Mouse (Mus musculus) spleen, embryonic (tissue): ENCODE measurements around the gene Tsen54.

ENCODE experiments used
- CTCF ChIA-PET: fragments of 350-600 bp; sonication (Branson Sonifier 250); formaldehyde crosslinking; loops from one replicate; lab custom pipeline; 2022; lab: Charles Lee

Gene Tsen54

DNA sequence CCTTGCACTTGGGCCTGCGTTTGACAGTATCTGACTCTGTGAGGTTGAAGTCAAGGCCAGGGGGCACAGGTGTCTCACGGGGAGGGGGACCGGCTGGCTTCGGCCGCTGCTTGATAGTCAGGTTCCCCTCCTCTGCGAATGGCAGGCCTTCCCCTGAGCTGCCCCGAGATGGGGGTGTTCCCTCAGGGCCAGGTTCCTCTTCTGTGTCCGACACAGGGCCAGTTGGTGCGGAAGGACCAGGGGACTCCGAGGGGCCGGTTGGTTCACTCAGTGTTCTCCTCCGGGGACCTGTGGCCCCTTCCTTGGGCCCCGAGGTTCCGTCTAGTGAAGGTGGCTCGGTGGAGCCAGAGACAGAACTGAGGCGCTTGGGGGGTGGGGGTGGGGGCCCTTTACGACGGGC, 13.5 kb upstream of the Tsen54 start:
- CTCF ChIA-PET: no interaction called here

DNA sequence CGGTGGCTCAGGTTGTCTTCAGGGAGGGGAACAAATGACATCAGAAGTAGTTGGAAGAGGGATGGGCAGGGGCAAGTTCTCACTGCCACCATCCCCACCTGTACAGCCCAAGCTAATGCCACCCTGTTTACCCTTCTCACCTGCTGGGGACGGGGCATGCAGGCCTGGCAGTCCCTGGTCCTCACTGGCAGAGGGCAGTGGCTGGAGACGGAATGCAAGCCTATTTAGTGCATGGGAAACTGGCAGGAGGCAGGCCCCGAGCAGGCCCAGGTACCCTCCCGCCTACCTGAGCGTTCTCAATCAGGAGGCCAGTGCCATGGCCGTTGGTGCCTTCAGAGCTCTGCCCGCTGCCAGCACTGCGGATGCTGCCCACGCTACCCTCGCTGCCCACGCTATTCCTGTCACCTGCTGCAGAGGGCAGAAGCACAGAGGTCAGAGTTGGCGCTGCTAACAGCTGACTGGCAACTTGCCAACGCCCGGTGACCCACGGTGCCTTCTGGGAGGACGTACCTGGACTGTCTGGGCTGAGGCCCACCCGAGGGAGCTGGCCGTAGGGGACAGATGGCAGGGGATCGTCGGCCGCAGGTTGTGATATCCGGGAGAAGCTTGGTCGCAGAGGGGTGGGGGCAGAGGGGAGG, 11.3 kb upstream of the Tsen54 start:
- CTCF ChIA-PET: no interaction called here

- CTCF ChIA-PET: no interaction called here
These were observed 9.5 kb upstream of the Tsen54 start for GRCm38 (mm10) chr11:115805005-115805404.

- CTCF ChIA-PET: no interaction called here
These were observed 8.4 kb upstream of the Tsen54 start for GRCm38 (mm10) chr11:115806154-115806553.

DNA sequence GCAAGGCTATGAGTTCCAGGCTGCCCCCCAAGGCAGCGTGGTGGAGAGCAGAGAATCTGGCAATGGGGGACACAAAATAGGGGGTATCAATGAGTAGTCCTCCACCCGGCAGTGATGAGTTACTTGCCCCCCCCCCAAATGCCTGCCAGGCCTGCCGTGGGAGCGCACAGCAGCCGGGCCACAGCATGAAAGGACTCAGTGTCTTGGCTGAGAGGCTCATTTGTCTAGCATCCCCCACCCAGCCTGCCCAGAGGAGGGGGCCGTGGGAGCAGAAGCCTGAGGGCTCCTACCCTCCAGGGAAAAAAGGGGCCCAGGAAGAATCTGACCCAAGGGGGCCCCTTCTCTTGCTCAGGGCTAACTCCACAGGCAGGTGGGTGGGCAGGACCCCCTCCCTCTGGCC, 7.2 kb upstream of the Tsen54 start:
- CTCF ChIA-PET: interaction anchor here (0.6 kb wide), 1 partner anchor 453 kb away, joined by 4 read pairs; no protein-coding TSS in a partner anchor

- CTCF ChIA-PET: no interaction called here
These were observed 6.6 kb upstream of the Tsen54 start for GRCm38 (mm10) chr11:115807971-115808370.

DNA sequence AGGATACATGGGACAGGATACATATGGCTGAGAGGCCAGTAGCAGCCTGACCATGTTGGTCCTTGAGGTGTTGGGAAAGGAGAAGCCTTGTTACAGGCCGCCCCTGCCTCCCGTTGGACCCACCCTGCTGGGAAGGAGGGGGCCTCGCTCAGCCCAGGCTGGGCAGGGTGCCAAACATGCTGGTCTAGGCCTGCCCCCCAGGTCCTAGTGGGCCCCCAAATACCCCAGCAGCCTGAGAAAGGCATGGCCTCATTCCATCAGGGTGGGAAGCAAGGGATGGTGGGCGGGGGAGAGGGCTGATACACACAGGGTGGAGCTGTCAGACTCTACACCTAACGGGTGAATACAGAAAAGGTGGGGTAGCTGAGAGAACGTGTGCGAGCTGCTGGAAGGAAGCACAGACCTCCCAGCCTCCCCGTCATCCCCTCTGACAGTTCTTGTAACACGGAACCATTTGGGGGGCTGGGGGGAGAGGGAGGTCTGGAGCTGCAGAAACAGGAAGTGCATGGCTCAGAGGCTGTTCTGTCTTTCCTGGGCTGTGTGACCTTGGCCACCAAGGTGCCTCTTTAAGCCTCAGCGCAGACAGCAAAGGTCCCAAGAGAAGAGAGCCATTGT, 5.7 kb upstream of the Tsen54 start:
- CTCF ChIA-PET: no interaction called here

DNA sequence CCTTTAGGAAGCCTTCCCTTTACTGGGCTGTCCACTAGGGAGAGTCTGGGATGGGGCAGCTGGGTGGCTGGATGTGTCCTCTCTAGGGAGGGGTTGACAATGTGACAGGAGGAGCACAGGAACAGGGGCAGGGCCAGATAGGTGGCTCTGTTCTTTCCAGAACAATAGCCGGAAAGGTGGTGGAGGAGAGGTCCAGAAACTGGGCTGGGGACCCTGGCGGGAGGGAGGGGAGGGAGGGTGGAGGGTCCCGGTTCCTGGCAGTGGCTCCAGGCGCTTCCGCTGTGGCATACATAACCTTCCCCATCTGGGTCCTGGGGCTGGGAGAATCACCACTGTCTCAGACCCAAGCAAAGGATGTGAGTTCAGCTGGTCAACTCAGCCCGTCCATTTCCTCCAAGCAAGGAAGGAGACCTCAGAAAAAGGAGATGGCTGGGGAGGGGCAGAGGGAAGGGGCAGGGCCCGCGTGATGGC, 5.2 kb upstream of the Tsen54 start:
- CTCF ChIA-PET: no interaction called here

GRCm38 (mm10) chr11:115810377-115810776, 4.1 kb upstream of the Tsen54 start:
- CTCF ChIA-PET: no interaction called here

DNA sequence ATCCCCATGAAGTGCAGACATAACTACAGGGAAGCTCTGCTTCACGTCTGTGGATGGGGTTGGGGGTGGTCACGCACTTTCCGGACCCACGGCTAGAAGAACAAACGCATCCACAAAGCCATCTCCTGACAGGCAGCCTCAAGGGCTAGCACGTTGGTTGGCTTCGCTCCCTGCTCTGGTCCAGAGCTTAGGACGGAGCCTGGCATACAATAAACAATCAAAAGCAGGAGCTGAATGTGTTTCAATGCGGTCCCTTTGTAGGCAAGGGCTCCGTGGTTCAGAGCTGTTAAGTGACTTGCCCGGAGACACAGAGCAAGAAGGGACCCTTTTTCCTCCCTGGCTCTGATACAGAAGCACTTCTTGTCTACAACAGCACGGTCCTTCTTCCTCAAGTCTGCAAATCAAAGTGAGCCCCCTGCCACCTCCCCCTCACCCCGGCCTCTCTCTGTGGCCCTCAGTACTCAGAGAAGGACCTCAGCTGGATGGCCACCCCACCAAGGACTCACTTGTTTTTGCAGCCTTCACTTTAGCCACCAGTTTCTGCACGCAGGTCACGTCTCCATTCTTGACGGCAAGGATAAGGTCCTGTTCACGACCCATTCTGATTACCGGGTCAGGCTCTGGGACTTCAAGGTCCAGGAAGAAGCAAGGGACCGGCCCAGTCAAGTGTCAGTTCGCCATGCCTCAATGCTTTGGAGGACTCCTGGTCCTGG, 3.0 kb upstream of the Tsen54 start:
- CTCF ChIA-PET: no interaction called here

DNA sequence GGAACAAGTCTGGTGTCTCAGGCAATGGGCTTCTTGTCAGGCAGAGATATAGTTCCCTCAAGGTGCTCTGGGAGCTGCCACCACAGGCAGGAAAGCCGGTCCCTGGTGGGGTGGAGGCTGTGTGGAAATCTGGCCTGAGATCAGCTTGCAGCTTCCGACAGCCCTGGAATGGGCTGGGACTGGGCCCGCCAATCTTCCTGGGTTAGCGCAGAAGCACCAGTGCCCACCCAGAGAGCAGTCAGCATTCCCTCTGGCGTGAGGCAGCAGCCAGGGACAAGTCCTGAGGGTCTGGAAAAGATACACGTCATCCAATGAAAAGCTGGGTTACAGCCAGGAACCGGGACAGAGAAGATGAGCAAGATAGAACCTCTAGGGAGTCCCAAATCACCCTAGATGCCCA, 2.4 kb upstream of the Tsen54 start:
- CTCF ChIA-PET: no interaction called here

GRCm38 (mm10) chr11:115812533-115813420, 1.7 kb upstream of the Tsen54 start:
- CTCF ChIA-PET: interaction anchor here (0.5 to 0.7 kb wide), 2 partner anchors 89 to 1073 kb away, joined by 3 to 4 read pairs; no protein-coding TSS in a partner anchor

- CTCF ChIA-PET: interaction anchor here (0.5 to 1.3 kb wide), 5 partner anchors 9 to 1072 kb away, joined by 3 to 10 read pairs (median 3); partner anchors contain the start of gene Tmem94
These were observed 822 bp upstream of the Tsen54 start, which contains the start of gene Caskin2 for GRCm38 (mm10) chr11:115813507-115814296. Gene Caskin2 (minus strand): TSS chr11:115813639.

DNA sequence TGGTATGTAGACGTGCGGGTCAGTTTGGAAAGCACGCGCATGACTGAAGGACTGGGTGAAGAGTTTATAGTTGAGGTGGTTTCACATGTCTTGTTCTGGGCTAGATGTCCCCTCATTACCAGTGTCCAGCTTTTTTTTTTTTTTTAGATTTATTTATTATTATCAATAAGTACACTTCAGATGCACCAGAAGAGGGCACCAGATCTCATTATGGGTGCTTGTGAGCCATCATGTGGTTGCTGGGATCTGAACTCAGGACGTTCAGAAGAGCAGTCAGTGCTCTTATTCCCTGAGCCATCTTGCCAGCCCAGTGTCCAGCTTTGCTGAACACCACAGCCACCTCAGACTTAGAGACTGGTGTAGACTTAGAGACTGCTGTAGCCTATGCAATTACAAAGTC, 2.8 kb downstream of the Tsen54 start:
- CTCF ChIA-PET: interaction anchor here (0.7 kb wide), 1 partner anchor 1237 kb away, joined by 4 read pairs; no protein-coding TSS in a partner anchor

DNA sequence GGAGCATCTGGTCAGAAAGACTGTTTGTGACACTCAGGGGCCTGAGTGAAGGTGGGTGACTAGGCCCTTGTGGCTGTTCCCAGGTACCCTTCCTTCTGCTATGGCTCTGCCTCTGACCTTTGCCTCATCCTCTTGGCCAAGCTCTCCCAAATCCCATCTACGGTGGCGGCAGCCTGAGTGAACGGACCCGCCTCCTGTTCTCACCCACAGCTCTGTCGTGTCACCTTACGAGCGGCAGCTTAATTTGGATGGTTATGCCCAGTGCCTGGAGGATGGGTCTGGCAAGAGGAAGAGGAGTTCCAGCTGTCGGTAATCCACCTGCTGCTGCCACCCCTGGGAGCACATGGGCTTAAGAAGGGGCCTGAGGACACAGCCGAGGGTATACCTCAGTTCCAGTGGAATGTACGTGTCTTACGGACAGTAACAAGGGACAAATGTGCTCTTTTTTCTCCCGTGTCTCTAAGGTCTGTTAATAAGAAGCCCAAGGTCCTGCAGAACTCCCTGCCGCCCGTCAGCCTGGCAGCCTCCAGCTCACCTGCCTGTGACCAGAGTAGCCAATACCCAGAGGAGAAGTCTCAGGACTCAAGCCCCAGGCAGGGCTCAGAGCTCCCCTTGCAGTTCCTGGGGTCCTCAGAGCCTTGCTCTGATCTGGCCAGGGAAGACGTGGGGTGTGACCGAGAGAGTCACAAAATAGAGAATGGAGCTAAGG, 5.5 kb downstream of the Tsen54 start:
- CTCF ChIA-PET: interaction anchor here (0.5 to 1.0 kb wide), 2 partner anchors 8 to 115 kb away, joined by 3 read pairs; no protein-coding TSS in a partner anchor

DNA sequence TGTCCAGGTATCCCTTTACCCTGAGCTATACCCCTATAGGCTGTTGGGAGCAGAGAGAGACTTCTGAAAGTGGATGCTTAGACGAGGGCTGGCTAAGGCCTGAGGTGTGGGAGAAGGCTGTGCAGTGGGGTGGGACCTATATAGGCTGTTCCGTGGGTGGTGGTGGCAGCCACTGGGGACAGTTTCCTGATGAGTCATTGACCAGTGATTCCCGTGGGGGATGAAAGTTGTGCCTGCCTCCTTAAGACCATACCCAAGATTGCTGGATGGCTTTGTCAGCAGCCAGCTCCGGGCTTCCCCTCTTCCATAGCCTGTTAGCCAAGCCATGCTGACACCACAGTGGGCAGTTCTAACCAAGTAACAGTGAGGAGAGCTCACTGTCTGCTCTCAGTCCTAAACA, 6.5 kb downstream of the Tsen54 start:
- CTCF ChIA-PET: interaction anchor here (0.5 kb wide), 1 partner anchor 114 kb away, joined by 3 read pairs; no protein-coding TSS in a partner anchor

GRCm38 (mm10) chr11:115823774-115824740, 9.5 kb downstream of the Tsen54 start, which contains the start of gene Llgl2:
Gene Llgl2 (plus strand): TSS chr11:115824049.
- CTCF ChIA-PET: interaction anchor here (0.7 kb wide), 1 partner anchor 660 kb away, joined by 3 read pairs; no protein-coding TSS in a partner anchor

DNA sequence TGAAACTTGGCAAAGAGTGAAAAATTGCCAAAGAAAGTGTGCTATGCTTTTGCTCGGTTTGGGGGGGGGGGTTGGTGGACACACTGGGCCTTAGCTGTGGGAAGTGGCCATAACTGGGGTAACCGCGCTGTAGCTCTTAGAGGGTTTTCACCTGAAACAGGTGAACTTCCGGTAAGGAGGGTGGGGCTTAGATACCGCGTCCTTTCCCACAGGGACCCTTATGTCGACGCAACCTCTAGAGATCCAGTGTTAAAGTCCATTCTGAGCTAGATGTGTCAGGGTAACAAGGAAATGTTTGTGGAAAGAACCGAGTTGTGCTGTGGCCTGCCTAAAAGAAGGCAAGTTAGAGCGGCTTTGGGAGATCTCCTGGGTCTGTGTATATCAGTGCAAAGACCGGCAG, 10.3 kb downstream of the Tsen54 start:
- CTCF ChIA-PET: interaction anchor here (0.7 kb wide), 1 partner anchor 659 kb away, joined by 3 read pairs; no protein-coding TSS in a partner anchor
